Mouse (Mus musculus) hindbrain, postnatal 0 days (tissue): ENCODE results near the gene Adap2. TPM values are rescaled to one million over a fixed set of nuclear protein-coding genes. Genes with fewer than 3 reads are reported as not detected.

Experiments used
- ATAC-seq: fragments of 200-750 bp; cut with Nextera tagmentation; 2 replicates; pipeline ENCODE4 v1.8.0; 2017; ENCODE audit warnings: mild to moderate bottlenecking, moderate TSS enrichment, moderate library complexity
- DNase-seq: peaks from one replicate; pipeline ENCODE4 v3.0.0-alpha.2; 2015; ENCODE audit warnings: low spot score
- H3K27ac ChIP-seq: fragments of 300-500 bp; sonication (generic); 2 replicates; pipeline ENCODE4 v1.5.1; 2014; ENCODE audit warnings: mild to moderate bottlenecking
- H3K27me3 ChIP-seq: fragments of 300-500 bp; sonication (generic); 2 replicates; pipeline ENCODE4 v1.6.1; 2014; ENCODE audit warnings: low read length, mixed read lengths; ENCODE audit not compliant: insufficient read depth
- H3K36me3 ChIP-seq: fragments of 300-500 bp; sonication (generic); 2 replicates; pipeline ENCODE4 v1.6.1; 2014; ENCODE audit warnings: low read length, mixed read lengths; ENCODE audit not compliant: insufficient read depth
- H3K4me1 ChIP-seq: fragments of 300-500 bp; sonication (generic); 2 replicates; pipeline ENCODE4 v1.6.1; 2014; ENCODE audit warnings: antibody characterized with exemption, low read length, mixed read lengths; ENCODE audit not compliant: insufficient read depth
- H3K4me2 ChIP-seq: fragments of 300-500 bp; sonication (generic); 2 replicates; pipeline ENCODE4 v1.6.1; 2014; ENCODE audit warnings: low read depth, mild to moderate bottlenecking, low read length, moderate library complexity, mixed read lengths
- H3K4me3 ChIP-seq: fragments of 300-500 bp; sonication (generic); 2 replicates; pipeline ENCODE4 v1.5.1; 2014; ENCODE audit warnings: low read length
- H3K9ac ChIP-seq: fragments of 300-500 bp; sonication (generic); replicated peaks from 2 replicates; pipeline ENCODE4 v1.6.1; 2014; ENCODE audit warnings: mild to moderate bottlenecking, low read length, moderate library complexity, mixed read lengths
- H3K9me3 ChIP-seq: fragments of 300-500 bp; sonication (generic); 2 replicates; pipeline ENCODE4 v1.6.1; 2016; ENCODE audit warnings: low read length, mixed read lengths
- CTCF ChIP-seq: IDR thresholded peaks from 2 replicates; pipeline ENCODE4 v1.5.1; 2016; ENCODE audit warnings: antibody characterized with exemption, control low read depth, low read depth
- WGBS: fragments of 180-500 bp; shearing (Covaris S2); extraction: QIAGEN DNeasy Blood & Tissue Kit; methylation state at CpG from one replicate; pipeline ENCODE4 v1.1.7; 2014; 5-methylcytosine and 5-hydroxymethylcytosine counted together
- polyA plus RNA-seq: library from polyadenylated mRNA; unstranded; fragments of >200 nt; fragmentation: Nextera tagmentation; extraction: Ambion mirVana; gene quantifications from 2 replicates; pipeline ENCODE4 v1.2.1, GENCODE M21; 2015
- total RNA-seq: library from RNA; depleted of rRNA; stranded (reverse); fragments of >200 nt; gene quantifications from 2 replicates; pipeline ENCODE4 v1.2.3, GENCODE M21; 2014

Adap2 gene
- total and polyA plus RNA-seq, 2 experiments from 2014 or later, result 4.1 to 4.9 TPM

DNA sequence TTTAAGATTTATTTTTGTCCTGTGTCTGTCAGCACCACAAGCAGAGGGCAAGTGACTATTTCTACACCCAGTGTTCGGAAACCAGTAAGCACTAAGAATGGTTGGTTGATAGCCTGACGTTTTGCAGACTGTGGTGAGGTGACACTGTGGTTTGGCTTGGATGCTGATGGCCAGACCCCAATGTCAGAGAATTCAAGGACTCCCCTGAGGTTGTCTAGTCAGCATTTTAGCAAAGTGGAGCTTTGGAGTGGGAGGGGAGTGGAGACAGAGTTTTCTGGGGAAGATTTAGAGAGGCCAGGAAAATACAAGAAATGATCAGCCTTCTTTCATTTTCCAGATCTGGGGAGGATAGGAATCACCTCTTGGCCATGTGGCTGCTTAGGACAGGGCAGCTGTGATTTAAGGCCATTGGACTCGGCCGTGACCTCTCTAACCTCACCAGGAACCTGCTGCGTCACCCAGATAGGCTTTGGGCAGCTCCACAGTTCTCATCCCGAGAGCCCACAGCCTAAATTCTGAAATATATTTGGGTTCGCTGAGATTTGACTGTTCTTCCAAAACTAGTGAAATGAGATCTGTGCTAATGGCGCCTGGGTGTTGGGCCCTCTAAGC lies 4.4 kb upstream of the Adap2 start:
- no peak for DNase-seq

DNA sequence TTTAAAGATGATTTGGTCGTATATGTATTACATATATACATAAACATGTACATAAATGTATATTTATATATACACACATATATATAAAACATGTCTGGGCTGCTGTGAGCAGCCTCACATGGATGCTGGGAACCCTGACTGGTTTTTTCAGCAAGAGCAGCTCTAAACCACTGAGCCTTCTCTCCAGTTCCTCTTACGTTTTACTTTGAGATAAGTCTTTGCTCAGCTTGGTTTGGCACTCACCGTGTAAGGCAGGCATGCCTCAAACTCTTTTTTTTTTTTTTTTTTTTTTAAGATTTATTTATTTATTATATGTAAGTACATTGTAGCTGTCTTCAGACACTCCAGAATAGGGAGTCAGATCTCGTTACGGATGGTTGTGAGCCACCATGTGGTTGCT lies 3.3 kb upstream of the Adap2 start:
- 77% methylated on average over 5 of the region's 5 CpGs for WGBS
- no peak for TF ChIP-seq CTCF

More for the DNA sequence above, 4.4 kb upstream of the Adap2 start:
- Histone ChIP-seq H3K4me2 (no peak overlapping the region), H3K9me3 (no peaks in the 10 kb centered on the region), H3K36me3 (no peaks in the 10 kb centered on the region), H3K4me1 (0 out of 2 replicates have a peak, but pooled peaks cover 4% of the 10 kb centered on the region), H3K9ac (no peak overlapping the region), H3K4me3 (no peak overlapping the region), H3K27me3 (peaks cover 16% of the 10 kb centered on the region; the same call in 1 of the 2 replicates), H3K27ac (no peak overlapping the region)
- no peak for TF ChIP-seq CTCF
- WGBS, result 87% methylated on average over 8 of the region's 8 CpGs
- ATAC-seq, result no peak

DNA sequence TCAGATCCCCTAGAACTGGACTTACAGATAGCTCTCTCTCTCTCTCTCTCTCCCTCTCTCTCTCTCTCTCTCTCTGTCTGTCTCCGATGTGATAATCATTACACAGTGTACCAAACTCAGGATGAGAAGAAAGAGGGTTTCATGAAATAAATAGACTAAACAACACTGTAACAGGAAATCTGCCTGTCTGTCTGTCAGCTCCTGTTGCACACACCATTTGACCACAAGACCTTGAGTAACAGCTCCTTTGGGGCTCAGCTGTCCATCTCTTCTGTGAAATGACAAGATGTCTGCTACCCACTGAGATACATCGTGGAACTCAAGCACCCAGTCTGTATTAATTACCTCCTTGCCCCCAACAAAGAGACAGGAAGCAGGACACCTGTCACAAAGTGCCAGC lies 2.4 kb upstream of the Adap2 start:
- 63% methylated on average over 2 of the region's 2 CpGs for WGBS
- no peak for DNase-seq
- Histone ChIP-seq H3K4me2 (no peak overlapping the region), H3K9ac (no peak overlapping the region), H3K9me3 (no peaks in the 10 kb centered on the region), H3K4me3 (no peak overlapping the region), H3K27ac (no peak overlapping the region), H3K36me3 (no peaks in the 10 kb centered on the region), H3K4me1 (0 out of 2 replicates have a peak, but pooled peaks cover 4% of the 10 kb centered on the region), H3K27me3 (peaks cover 20% of the 10 kb centered on the region)
- ATAC-seq, result no peak
- no peak for TF ChIP-seq CTCF

More for the DNA sequence above, 3.3 kb upstream of the Adap2 start:
- no peak for ATAC-seq
- no peak for DNase-seq
- Histone ChIP-seq H3K9ac (no peak overlapping the region), H3K4me2 (no peak overlapping the region), H3K27ac (no peak overlapping the region), H3K9me3 (no peaks in the 10 kb centered on the region), H3K36me3 (no peaks in the 10 kb centered on the region), H3K27me3 (peaks cover 20% of the 10 kb centered on the region), H3K4me1 (0 out of 2 replicates have a peak, but pooled peaks cover 4% of the 10 kb centered on the region), H3K4me3 (no peak overlapping the region)

DNA sequence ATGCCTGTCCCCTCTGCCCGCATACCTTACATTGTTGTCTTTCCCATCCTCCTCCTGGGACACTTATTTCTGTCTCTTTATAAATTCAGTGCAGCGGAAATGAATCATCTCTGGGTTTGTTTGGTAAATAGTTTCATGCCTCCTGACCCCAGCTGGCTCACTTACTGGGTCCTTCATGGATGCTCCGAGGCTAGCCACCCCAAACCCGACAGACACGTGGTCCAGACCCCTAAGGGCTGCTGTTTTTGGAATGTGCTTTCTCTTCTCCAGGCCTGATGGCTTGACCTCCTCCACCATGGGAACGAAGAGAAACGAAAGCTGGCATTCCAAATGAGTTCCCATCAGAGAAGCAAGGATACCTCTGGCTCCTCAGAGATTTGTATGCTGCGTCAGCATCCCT lies 1.5 kb upstream of the Adap2 start:
- Histone ChIP-seq H3K36me3 (no peaks in the 10 kb centered on the region), H3K4me3 (no peak overlapping the region), H3K27ac (no peak overlapping the region), H3K27me3 (peaks cover 20% of the 10 kb centered on the region), H3K9me3 (no peaks in the 10 kb centered on the region), H3K4me1 (0 out of 2 replicates have a peak, but pooled peaks cover 4% of the 10 kb centered on the region), H3K9ac (no peak overlapping the region), H3K4me2 (no peak overlapping the region)
- 73% methylated on average over 8 of the region's 8 CpGs for WGBS
- DNase-seq (no peak), ATAC-seq (no peak)
- no peak for TF ChIP-seq CTCF

DNA sequence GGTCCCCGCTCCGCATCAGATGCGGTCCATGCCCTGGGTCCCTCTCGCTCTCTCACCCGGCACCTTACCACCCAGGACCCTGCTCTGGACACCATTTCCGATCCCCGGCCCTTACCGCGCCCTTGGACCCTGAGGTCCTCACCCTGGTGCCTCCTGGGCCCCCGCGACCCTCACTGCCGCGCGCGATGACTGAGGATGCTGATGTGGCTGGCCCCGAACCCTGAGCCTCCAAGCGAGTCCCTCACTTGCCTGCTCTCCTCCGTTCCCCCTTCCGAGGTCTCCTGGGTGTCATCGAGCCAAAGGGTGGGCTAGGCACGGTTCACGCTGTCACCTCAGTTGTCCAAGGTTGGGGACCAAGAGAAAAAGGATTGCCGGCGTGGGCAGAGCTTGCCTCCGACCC lies 596 bp downstream of the Adap2 start:
- Histone ChIP-seq H3K27me3 (peaks cover 20% of the 10 kb centered on the region), H3K9me3 (no peaks in the 10 kb centered on the region), H3K4me1 (0 out of 2 replicates have a peak, but pooled peaks cover 4% of the 10 kb centered on the region), H3K9ac (peak overlapping the region; percentile 51), H3K27ac (no peak overlapping the region), H3K4me2 (peak overlapping the region; percentile 65), H3K36me3 (no peaks in the 10 kb centered on the region), H3K4me3 (peak overlapping the region; percentile 49)
- DNase-seq (no peak), ATAC-seq (no peak)
- no peak for TF ChIP-seq CTCF
- WGBS, result 28% methylated on average over 25 of the region's 25 CpGs

DNA sequence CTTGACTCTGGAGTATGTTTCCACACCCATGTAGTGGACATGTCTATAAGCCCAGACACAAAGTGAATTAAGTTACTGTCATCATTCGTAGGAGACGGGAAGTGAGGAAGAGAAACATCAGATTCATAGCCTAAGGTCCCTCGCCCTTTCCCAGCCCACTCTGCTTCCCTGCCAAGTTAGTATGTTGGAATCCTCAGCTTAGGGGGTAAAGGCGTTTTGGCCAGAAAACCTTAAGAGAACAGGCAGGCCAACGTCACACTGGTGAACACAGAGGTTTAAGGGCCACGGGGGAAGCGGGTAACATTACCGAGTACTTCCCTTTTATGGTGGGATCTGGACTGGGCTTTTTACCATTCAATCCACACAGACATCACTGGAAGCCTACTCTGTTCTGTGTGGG lies 1.6 kb downstream of the Adap2 start:
- H3K27me3 ChIP-seq, result peaks cover 20% of the 10 kb centered on the region
- no peak overlapping the region for H3K9ac ChIP-seq
- H3K4me1 ChIP-seq, result 0 out of 2 replicates have a peak, but pooled peaks cover 4% of the 10 kb centered on the region
- no peaks in the 10 kb centered on the region for H3K36me3 ChIP-seq
- no peak overlapping the region for H3K4me3 ChIP-seq
- no peak overlapping the region for H3K27ac ChIP-seq
- DNase-seq (no peak), ATAC-seq (no peak)
- 84% methylated on average over 8 of the region's 8 CpGs for WGBS
- no peak for TF ChIP-seq CTCF
- no peak overlapping the region for H3K4me2 ChIP-seq
- no peaks in the 10 kb centered on the region for H3K9me3 ChIP-seq

DNA sequence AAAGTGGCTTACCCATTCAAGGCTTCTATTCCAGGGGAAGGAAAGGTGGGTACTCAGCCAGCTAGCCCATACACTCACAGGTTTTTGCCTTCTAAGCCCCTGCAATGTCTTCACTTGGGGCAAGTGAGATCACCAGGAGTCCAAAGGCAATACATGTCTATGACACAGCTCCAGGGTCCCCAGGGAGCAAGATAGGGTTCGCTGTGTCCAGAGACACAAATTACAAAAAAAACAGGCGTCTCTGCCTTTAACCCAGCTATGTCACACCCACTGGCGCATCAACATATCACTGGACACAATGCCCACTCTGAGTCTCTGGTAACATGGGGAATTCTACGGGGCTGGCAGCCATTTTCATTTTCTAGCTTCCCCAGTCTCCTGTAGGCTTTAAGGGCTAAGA lies 2.1 kb downstream of the Adap2 start:
- Histone ChIP-seq H3K4me1 (0 out of 2 replicates have a peak, but pooled peaks cover 4% of the 10 kb centered on the region), H3K27ac (no peak overlapping the region), H3K4me2 (no peak overlapping the region), H3K27me3 (peaks cover 20% of the 10 kb centered on the region), H3K9ac (no peak overlapping the region), H3K4me3 (no peak overlapping the region), H3K9me3 (no peaks in the 10 kb centered on the region), H3K36me3 (no peaks in the 10 kb centered on the region)
- WGBS, result 82% methylated on average over 4 of the region's 4 CpGs
- no peak for TF ChIP-seq CTCF
- DNase-seq (no peak), ATAC-seq (no peak)
